Mouse (Mus musculus): ENCODE measurements around the gene Thada. TPM values are rescaled to one million over a fixed set of nuclear protein-coding genes. Genes with fewer than 3 reads are reported as not detected.
"Not testable (repeated sequence)": the region's sequence is repeated elsewhere in the genome, so short reads cannot be mapped to it uniquely, and the experiment has no call there.

The Thada gene
- total RNA-seq, 4 experiments from 2014 or later = 15.0 to 17.3 (median 15.6) TPM

- no peak for DNase-seq (ENCODE audit: low spot score in 2 of 2)
Observed at GRCm38 (mm10) chr17:84264305-84264704, 201.7 kb downstream of the Thada start.

GRCm38 (mm10) chr17:84263591-84263990 is 202.4 kb downstream of the Thada start:
- DNase-seq (ENCODE audit: low spot score in 2 of 2) = no peak

GRCm38 (mm10) chr17:84262325-84262979 is 203.6 kb downstream of the Thada start:
- DNase-seq (ENCODE audit: low spot score in 2 of 2) = no peak

GRCm38 (mm10) chr17:84261010-84261409 is 205.0 kb downstream of the Thada start:
- no peak for DNase-seq (ENCODE audit: low spot score in 2 of 2)

GRCm38 (mm10) chr17:84260226-84260625 is 205.8 kb downstream of the Thada start:
- no peak for DNase-seq (ENCODE audit: low spot score in 2 of 2)

DNA sequence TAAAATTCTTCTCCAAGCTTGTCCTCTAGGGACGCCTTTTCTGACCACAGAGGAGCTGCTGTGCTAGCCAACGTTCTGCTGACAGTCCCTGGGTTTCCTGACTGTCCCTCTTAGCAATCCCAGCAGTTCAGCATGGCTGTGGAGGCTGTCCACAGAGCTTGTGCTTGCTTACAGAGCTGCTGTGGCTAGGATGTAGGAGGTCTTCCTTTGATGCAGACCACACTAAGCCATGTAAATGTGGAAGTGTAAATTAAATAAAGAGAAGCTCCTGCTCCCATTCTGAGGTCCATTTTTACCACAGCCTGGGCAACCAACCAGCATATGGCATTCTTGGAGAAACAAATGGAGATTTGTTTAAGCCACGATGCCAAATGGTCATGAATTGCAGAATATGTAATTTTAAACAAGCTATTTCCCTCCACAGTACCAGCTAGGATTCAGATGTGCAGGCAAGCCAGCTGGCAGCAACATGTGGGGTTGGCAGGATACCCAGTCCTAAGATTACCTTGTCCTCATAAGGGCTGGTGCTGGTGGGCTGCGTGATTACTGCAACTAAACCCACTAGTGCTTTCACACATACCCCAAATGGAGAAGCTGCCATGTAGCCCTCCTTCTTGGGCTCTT is 207.3 kb downstream of the Thada start:
- DNase-seq (ENCODE audit: low spot score in 2 of 2) = peak; percentile 25 to 74

GRCm38 (mm10) chr17:84257927-84258532 is 208.0 kb downstream of the Thada start:
- no peak for DNase-seq (ENCODE audit: low spot score in 2 of 2)

DNA sequence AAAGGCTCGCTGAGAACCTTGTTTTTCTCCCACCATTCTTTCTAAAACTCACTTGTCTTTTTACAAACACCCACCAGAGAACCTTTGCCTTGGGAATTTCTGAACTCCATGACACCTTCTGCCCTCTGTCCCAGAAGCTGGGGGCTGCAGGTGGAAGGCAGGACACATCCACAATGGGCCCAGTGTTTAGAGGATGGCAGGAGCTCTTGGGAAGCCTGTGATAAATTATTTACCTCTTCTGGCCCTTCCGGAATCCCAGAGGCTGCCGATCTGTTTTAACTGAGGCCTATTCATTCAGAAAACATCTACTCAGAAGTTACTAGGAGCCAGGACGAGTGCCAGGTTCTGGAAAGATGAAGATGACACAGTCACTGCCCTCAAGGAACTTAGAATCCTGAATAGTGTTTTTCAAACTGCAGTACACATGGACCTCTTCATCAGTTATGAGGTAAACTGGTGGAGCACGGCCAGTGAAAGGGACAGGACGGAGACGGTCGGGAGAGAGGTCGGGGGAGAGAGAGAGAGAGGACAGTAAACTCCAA is 209.7 kb downstream of the Thada start:
- no peak for DNase-seq (ENCODE audit: low spot score in 2 of 2)

DNA sequence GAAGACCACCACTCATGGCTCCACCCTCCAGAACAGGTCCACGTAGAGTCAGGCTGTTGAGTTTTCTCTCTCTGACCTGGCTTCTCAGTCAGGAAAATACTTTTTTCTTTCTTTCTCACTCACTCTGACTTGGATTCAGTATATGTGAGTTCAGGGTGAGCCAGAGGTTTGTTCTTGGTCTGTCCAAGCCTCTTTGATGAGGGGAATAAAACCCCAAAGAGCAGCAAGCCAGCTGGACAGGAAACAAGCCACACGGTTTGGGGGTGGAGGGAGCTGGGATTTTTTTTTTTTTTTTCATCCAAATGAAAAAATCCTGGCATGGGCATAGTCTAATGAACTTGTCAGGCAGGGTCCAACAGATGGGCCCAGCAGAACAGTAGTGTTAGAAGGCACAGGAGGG is 210.2 kb downstream of the Thada start:
- no peak for DNase-seq (ENCODE audit: low spot score in 2 of 2)

DNA sequence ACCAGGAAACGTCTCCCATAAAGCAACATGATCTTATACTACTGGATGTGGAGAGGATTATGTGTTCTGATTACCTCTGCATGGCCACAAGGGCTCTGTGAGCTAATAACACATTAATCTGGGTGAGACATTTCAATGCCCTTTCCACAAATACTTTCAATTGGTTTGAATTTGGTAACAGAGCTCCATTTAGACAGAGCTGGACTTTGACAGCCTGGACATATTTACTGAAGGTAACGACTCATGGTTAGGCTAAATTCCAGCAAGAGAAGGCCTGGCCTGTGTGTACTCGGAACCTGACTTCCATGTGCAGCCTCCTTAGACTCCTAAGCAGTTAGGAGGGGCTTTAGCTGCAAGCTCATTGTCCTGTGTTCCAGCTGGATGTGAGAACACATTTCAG is 214.6 kb downstream of the Thada start:
- DNase-seq (ENCODE audit: low spot score in 2 of 2) = no peak

DNA sequence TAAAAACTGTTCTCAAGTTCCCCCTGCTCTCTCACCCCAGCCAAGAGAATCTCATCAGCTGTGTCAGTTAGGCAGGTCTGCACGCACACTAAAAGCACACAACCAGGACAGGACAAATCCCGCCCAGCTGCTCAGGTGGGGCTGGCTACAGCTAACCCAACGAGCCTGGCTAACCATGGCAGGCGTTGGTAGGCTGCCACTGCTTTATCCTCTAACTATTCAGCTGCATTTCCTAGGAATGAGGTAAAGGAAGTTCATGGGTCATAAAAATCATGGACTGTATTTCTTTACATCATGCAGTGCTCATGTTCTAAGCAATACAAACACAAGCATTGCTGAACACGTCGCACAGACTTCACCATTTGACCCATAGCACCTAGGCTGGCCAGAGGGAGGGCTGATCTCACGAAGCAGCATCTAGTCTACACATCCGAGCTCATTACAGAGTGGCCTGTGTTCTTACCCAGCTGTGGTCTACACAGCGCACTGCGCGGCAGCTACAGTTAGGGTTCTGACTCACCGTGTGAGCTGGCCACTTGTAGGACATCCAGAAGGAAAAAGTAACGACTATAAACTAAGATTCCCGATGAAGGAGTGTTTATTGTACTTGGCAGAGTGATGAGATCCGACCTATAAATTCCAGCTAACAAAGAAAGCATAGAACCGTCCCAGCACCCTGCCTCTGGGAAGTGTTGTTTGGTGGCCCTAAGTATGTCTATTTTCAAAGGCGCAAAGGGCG is 221.7 kb downstream of the Thada start:
- no peak for DNase-seq (ENCODE audit: low spot score in 2 of 2)

DNA sequence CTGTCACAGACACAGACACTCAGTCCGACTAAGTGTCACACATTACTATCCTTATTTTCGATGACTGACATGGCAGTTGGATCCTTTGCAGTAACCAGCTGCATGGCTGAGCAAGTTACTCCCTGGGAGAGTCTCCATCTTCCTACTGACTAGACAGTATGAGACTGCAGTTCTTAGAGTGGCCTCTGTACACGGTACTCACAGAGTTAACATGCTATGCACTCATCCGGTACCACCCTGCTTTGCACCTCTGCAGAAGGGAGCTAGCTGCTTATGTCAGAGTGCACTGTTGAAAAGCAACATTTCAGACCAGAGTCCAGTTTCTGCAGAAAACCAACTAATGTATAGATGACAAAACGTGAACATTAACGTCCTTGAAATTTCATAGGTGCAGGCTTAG is 222.2 kb downstream of the Thada start:
- no peak for DNase-seq (ENCODE audit: low spot score in 2 of 2)

DNA sequence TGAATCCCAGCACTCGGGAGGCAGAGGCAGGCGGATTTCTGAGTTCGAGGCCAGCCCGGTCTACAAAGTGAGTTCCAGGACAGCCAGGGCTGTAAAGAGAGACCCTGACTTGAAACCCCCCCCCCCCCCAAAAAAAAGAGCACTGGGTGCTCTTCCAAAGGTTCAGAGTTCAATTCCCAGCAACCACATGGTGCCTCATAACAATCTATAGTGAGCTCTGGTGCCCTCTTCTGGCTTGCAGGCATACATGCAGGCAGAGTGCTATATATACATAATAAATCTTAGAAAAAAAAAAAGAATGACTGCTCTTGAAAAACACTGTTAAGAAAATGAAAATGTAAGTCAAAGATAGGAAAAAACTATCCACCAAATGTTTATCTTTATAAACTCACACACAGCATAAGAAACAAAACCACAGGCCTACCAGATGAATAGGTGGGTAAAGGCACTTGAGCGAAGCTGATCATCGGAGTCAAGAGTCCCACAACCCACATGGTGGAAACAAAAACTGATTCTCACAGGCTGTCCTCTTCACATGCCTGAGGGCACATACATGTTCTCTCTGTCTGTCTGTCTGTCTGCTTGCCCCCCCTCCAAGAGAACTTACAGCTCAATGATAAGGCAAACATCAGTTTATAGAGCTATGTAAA is 224.6 kb downstream of the Thada start:
- no peak for DNase-seq (ENCODE audit: low spot score in 2 of 2)

DNA sequence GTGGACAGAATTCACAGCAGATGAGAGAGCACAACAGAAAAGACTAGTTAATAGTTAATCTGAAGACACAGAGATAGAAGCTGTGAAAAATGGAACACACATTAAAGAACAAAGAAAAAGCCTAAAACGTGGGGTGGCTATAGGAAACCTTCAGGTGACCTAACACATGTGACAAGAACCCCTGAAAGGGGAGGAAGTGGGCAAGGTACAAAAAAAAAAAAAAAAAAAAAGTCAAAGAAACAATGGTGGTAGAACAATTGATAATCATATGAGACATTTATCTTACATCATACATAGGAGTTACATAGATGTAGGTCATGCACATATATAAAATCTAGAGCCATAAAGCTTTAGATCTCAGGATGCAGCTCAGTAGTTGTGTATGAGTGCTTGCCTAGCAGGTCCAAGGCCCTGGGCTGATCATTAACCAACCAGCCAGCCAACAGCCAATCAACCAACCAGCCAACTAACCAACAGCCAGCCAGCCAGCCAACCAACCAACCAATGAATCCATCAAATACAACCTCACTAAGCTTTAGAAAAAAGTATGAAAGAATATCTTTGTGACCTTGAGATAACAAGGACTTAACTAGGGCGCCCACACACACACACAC is 226.2 kb downstream of the Thada start:
- DNase-seq (ENCODE audit: low spot score in 2 of 2) = no peak

GRCm38 (mm10) chr17:84238174-84238573 is 227.8 kb downstream of the Thada start:
- DNase-seq (ENCODE audit: low spot score in 2 of 2) = no peak

- no peak for DNase-seq (ENCODE audit: low spot score in 2 of 2)
Observed at GRCm38 (mm10) chr17:84236781-84237557, 229.0 kb downstream of the Thada start.

- DNase-seq (ENCODE audit: low spot score in 2 of 2) = no peak
Observed at GRCm38 (mm10) chr17:84235399-84235928, 230.5 kb downstream of the Thada start.

DNA sequence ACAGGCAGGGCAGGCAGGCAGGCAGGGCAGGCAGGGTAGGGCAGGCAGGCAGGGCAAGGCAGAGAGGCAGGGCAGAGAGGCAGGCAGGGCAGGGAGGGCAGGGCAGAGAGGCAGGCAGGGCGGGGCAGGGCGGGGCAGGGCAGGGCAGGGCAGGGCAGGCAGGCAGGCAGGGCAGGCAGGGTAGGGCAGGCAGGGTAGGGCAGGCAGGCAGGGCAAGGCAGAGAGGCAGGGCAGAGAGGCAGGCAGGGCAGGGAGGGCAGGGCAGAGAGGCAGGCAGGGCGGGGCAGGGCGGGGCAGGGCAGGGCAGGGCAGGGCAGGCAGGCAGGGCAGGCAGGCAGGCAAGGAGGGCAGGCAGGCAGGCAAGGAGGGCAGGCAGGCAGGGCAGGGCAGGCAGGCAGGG is 231.2 kb downstream of the Thada start:
- not testable (repeated sequence) for DNase-seq (ENCODE audit: low spot score in 2 of 2)

DNA sequence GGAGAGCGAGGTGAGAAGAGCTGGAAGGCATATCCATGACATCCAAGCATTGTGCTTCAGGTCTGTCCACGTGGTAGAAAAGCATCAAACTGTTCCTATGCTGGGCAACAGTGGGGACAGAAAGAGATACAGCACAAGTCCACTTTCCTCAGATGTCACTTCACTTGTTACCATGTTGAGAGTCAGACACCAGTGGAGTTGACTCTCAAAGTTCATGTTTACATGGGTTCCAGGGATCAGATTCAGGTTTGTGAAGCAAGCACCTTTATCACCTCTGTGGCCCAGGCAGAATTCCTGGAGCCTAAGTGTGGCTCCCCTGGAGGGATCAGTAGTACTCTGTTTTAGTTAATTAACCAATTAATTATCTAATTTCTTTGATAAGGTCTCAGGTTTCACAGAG is 232.2 kb downstream of the Thada start:
- DNase-seq (ENCODE audit: low spot score in 2 of 2) = no peak

- DNase-seq (ENCODE audit: low spot score in 2 of 2) = no peak
Observed at GRCm38 (mm10) chr17:84231361-84231760, 234.6 kb downstream of the Thada start.
